Mouse (Mus musculus): ENCODE measurements around the gene Gpr183. TPM values are rescaled to one million over a fixed set of nuclear protein-coding genes. Genes with fewer than 3 reads are reported as not detected.

Gpr183 gene
- total and polyA plus RNA-seq, 3 experiments = 0.04 to 0.06 TPM; not detected in 1

GRCm38 (mm10) chr14:122010301-122010700 is 45.3 kb upstream of the Gpr183 start:
- Histone ChIP-seq H3K4me1 (ENCODE audit: control insufficient read depth in 1 of 2, insufficient read depth in 2 of 2, low read length in 2 of 2) (peaks cover 6 to 7% of the 10 kb centered on the region in 2 experiments; a peak in 3 of 4 replicates), H3K4me3 (ENCODE audit: control insufficient read depth in 1 of 2, insufficient read depth in 1 of 2, low read depth in 2 of 2, low read length in 2 of 2) (no peak overlapping the region)

DNA sequence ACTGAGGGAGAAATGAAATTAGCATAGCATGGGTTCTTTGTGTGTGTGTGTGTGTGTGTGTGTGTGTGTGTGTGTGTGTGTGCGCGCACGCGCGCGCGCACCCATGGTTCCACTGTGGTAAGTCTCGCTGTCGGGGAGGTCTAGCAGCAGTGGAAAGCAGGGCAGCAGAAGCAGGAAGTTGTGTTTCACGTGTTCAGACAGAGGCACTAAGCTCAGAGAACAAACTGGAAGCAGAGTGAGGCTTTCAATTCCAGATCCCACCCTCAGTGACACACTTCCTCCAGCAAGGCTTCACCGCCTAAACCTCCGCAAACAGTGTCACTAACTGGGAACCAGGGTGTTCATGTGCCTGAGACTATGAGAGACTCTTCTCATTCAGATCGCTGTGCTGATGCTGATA is 44.5 kb upstream of the Gpr183 start:
- H3K9me3 ChIP-seq (replicated peaks; ENCODE audit: insufficient read depth, low read length) = no peaks in the 10 kb centered on the region
- TF ChIP-seq EP300 (IDR thresholded peaks at IDR 0.05; ENCODE audit: low read depth in 1 of 2, low read length in 2 of 2) (no peak), JUND (IDR thresholded peaks at IDR 0.05; ENCODE audit: low read depth, low read length) (no peak), MAX (IDR thresholded peaks at IDR 0.05; ENCODE audit: low read length) (no peak), HCFC1 (IDR thresholded peaks at IDR 0.05; ENCODE audit: low read depth, low read length) (no peak), KAT2A (conservative IDR thresholded peaks at IDR 0.05; ENCODE audit: low read depth, low read length) (no peak), MYC (IDR thresholded peaks at IDR 0.05; ENCODE audit: low read depth, low read length) (no peak), ZNF384 (IDR thresholded peaks at IDR 0.05; ENCODE audit: low read depth, low read length) (no peak), E2F4 (IDR thresholded peaks at IDR 0.05; ENCODE audit: borderline replicate concordance, low read depth, low read length) (no peak), ZKSCAN1 (IDR thresholded peaks at IDR 0.05; ENCODE audit: low read depth, low read length) (no peak), RAD21 (IDR thresholded peaks at IDR 0.05; ENCODE audit: low read depth, low read length) (no peak), UBTF (IDR thresholded peaks at IDR 0.05; ENCODE audit: borderline replicate concordance, insufficient read depth, low read depth, low read length) (no peak), TCF12 (IDR thresholded peaks at IDR 0.05; ENCODE audit: low read depth, low read length) (no peak), USF2 (IDR thresholded peaks at IDR 0.05; ENCODE audit: borderline replicate concordance in 1 of 2, insufficient read depth in 1 of 2, low read depth in 1 of 2, low read length in 2 of 2) (no peak), GABPA (IDR thresholded peaks at IDR 0.05; ENCODE audit: low read depth, low read length) (no peak)
- no peaks in the 10 kb centered on the region for H3K79me2 ChIP-seq (ENCODE audit: control insufficient read depth, insufficient read depth, low read length, poor library complexity)
- no peak for DNase-seq (ENCODE audit: low read depth, low spot score)
- H3K27me3 ChIP-seq (ENCODE audit: control insufficient read depth in 1 of 2, insufficient read depth in 2 of 2, low read length in 2 of 2) = no peaks in the 10 kb centered on the region
- H3K36me3 ChIP-seq (ENCODE audit: control insufficient read depth in 1 of 2, insufficient read depth in 2 of 2, low read length in 2 of 2) = peaks cover 0 to 3% of the 10 kb centered on the region in 2 experiments
- peaks cover 6 to 7% of the 10 kb centered on the region in 2 experiments; a peak in 3 of 4 replicates for H3K4me1 ChIP-seq (ENCODE audit: control insufficient read depth in 1 of 2, insufficient read depth in 2 of 2, low read length in 2 of 2)
- no peak overlapping the region for H3K4me3 ChIP-seq (ENCODE audit: control insufficient read depth in 1 of 2, insufficient read depth in 1 of 2, low read depth in 2 of 2, low read length in 2 of 2)
- H3K9ac ChIP-seq (ENCODE audit: control insufficient read depth, low read depth, low read length, poor library complexity, severe bottlenecking) = no peak overlapping the region
- H3K27ac ChIP-seq (ENCODE audit: control insufficient read depth, low read depth, low read length) = no peak overlapping the region

More at GRCm38 (mm10) chr14:122010301-122010700, 45.3 kb upstream of the Gpr183 start:
- Histone ChIP-seq H3K36me3 (ENCODE audit: control insufficient read depth in 1 of 2, insufficient read depth in 2 of 2, low read length in 2 of 2) (peaks cover 0 to 3% of the 10 kb centered on the region in 2 experiments), H3K9me3 (replicated peaks; ENCODE audit: insufficient read depth, low read length) (no peaks in the 10 kb centered on the region), H3K27ac (ENCODE audit: control insufficient read depth, low read depth, low read length) (no peak overlapping the region), H3K79me2 (ENCODE audit: control insufficient read depth, insufficient read depth, low read length, poor library complexity) (no peaks in the 10 kb centered on the region), H3K27me3 (ENCODE audit: control insufficient read depth in 1 of 2, insufficient read depth in 2 of 2, low read length in 2 of 2) (no peaks in the 10 kb centered on the region), H3K9ac (ENCODE audit: control insufficient read depth, low read depth, low read length, poor library complexity, severe bottlenecking) (no peak overlapping the region)
- TF ChIP-seq TBP (IDR thresholded peaks at IDR 0.05; ENCODE audit: low read depth, low read length) = no peak
- TF ChIP-seq MAX (IDR thresholded peaks at IDR 0.05; ENCODE audit: low read length) = no peak
- no peak for TF ChIP-seq CHD1 (IDR thresholded peaks at IDR 0.05; ENCODE audit: low read depth, low read length)
- no peak for TF ChIP-seq RCOR1 (IDR thresholded peaks at IDR 0.05; ENCODE audit: low read depth, low read length)
- TF ChIP-seq ZMIZ1 (IDR thresholded peaks at IDR 0.05; ENCODE audit: low read depth, low read length) = no peak
- no peak for TF ChIP-seq KAT2A (conservative IDR thresholded peaks at IDR 0.05; ENCODE audit: low read depth, low read length)
- no peak for TF ChIP-seq ZC3H11A (IDR thresholded peaks at IDR 0.05; ENCODE audit: low read depth, low read length)
- no peak for TF ChIP-seq NELFE (IDR thresholded peaks at IDR 0.05; ENCODE audit: low read depth, low read length)
- TF ChIP-seq POLR2AphosphoS5 (IDR thresholded peaks at IDR 0.05; ENCODE audit: borderline replicate concordance, low read depth, low read length) = no peak
- no peak for TF ChIP-seq MXI1 (IDR thresholded peaks at IDR 0.05; ENCODE audit: low read depth, low read length)
- no peak for TF ChIP-seq MYB (IDR thresholded peaks at IDR 0.05; ENCODE audit: low read depth, low read length)
- TF ChIP-seq USF1 (IDR thresholded peaks at IDR 0.05; ENCODE audit: low read depth, low read length) = no peak
- TF ChIP-seq NRF1 (IDR thresholded peaks at IDR 0.05; ENCODE audit: insufficient read depth, low read depth, low read length, poor library complexity, severe bottlenecking) = no peak
- no peak for TF ChIP-seq HCFC1 (IDR thresholded peaks at IDR 0.05; ENCODE audit: low read depth, low read length)
- no peak for TF ChIP-seq RAD21 (IDR thresholded peaks at IDR 0.05; ENCODE audit: low read depth, low read length)
- no peak for TF ChIP-seq ZNF384 (IDR thresholded peaks at IDR 0.05; ENCODE audit: low read depth, low read length)
- TF ChIP-seq UBTF (IDR thresholded peaks at IDR 0.05; ENCODE audit: borderline replicate concordance, insufficient read depth, low read depth, low read length) = no peak
- no peak for TF ChIP-seq POLR2A (IDR thresholded peaks at IDR 0.05; ENCODE audit: control insufficient read depth in 1 of 2, insufficient read depth in 1 of 2, low read depth in 1 of 2, low read length in 2 of 2, poor library complexity in 1 of 2)
- no peak for TF ChIP-seq EP300 (IDR thresholded peaks at IDR 0.05; ENCODE audit: low read depth in 1 of 2, low read length in 2 of 2)
- no peak for DNase-seq (ENCODE audit: low read depth, low spot score)

Data from MEL (cell line).